Mouse (Mus musculus) cerebellum, adult 2 months (tissue): ENCODE measurements around the gene Ccdc124. TPM values are rescaled to one million over a fixed set of nuclear protein-coding genes. Genes with fewer than 3 reads are reported as not detected.

Experiments
- DNase-seq, 2 experiments: peaks; one replicate each; pipeline ENCODE4 v3.0.0; 2021
- H3K27ac ChIP-seq: fragments of 200-500 bp; 2 replicates; pipeline ENCODE4 v1.5.1; 2012; ENCODE audit warnings: low read length, control low read depth, inconsistent platforms; ENCODE audit not compliant: insufficient read depth
- H3K27me3 ChIP-seq: fragments of 200-500 bp; 2 replicates; pipeline ENCODE4 v1.6.1; 2012; ENCODE audit warnings: inconsistent platforms, mild to moderate bottlenecking, low read length, moderate library complexity; ENCODE audit not compliant: control insufficient read depth, insufficient read depth
- H3K4me1 ChIP-seq: fragments of 200-500 bp; 2 replicates; pipeline ENCODE4 v1.6.1; 2011; ENCODE audit warnings: low read length; ENCODE audit not compliant: control insufficient read depth, insufficient read depth
- H3K4me3 ChIP-seq: fragments of 200-500 bp; replicated peaks from 2 replicates; pipeline ENCODE3; 2011; ENCODE audit warnings: mild to moderate bottlenecking, low read depth, low read length, control low read depth; ENCODE audit not compliant: insufficient read depth
- CTCF ChIP-seq: fragments of 200-500 bp; IDR thresholded peaks from 2 replicates; pipeline ENCODE4 v1.5.1; 2011; ENCODE audit warnings: low read depth, mild to moderate bottlenecking, control low read depth, low read length, moderate library complexity, borderline replicate concordance; ENCODE audit not compliant: insufficient read depth
- POLR2A ChIP-seq: fragments of 200-500 bp; IDR thresholded peaks from 2 replicates; pipeline ENCODE4 v1.6.1; 2011; ENCODE audit warnings: low read length, control low read depth, borderline replicate concordance; ENCODE audit not compliant: insufficient read depth
- WGBS: fragments of 180-500 bp; shearing (Covaris S2); methylation state at CpG from one replicate; pipeline ENCODE4 v1.1.7; 2018; 5-methylcytosine and 5-hydroxymethylcytosine counted together
- polyA plus RNA-seq: library from polyadenylated mRNA; depleted of rRNA; stranded (reverse); fragments of >200 nt; gene quantifications from 2 replicates; pipeline ENCODE4 v1.2.3, GENCODE M21; 2012; rRNA removed

The Ccdc124 gene
- polyA plus RNA-seq, result 123 and 145 TPM in 2 replicates

GRCm38 (mm10) chr8:70873364-70873985 lies at the start of gene Ccdc124:
Ccdc124 (minus strand) TSS chr8:70873935.
- Histone ChIP-seq H3K4me1 (peaks cover 6% of the 10 kb centered on the region; the same call in 1 of the 2 replicates), H3K4me3 (peak within 1 kb of the TSS; percentile 71), H3K27me3 (no peaks in the 10 kb centered on the region), H3K27ac (peak within 1 kb of the TSS; percentile 89)
- TF ChIP-seq CTCF, result peak; percentile 92
- peak; percentile 79 for TF ChIP-seq POLR2A
- WGBS, result 1% methylated on average over 46 of the region's 46 CpGs
- peak; percentile 95 to 96 for DNase-seq

- H3K4me1 ChIP-seq, result 0 out of 2 replicates have a peak, but pooled peaks cover 8% of the 10 kb centered on the region
- no peaks in the 10 kb centered on the region for H3K27me3 ChIP-seq
- no peak overlapping the region for H3K27ac ChIP-seq
- H3K4me3 ChIP-seq, result no peak overlapping the region
- 59% methylated on average over 9 of the region's 9 CpGs for WGBS
- TF ChIP-seq POLR2A (no peak), CTCF (no peak)
- DNase-seq, result no peak
Observed at GRCm38 (mm10) chr8:70920049-70920922, 46.6 kb upstream of the Ccdc124 start.

- Histone ChIP-seq H3K27ac (no peak overlapping the region), H3K4me3 (no peak overlapping the region), H3K27me3 (no peaks in the 10 kb centered on the region), H3K4me1 (peaks cover 14% of the 10 kb centered on the region; the same call in 1 of the 2 replicates)
- DNase-seq, result no peak
- 76% methylated on average over 17 of the region's 17 CpGs for WGBS
- TF ChIP-seq CTCF, result no peak
- TF ChIP-seq POLR2A, result no peak
Observed at GRCm38 (mm10) chr8:70914704-70915103, 41.0 kb upstream of the Ccdc124 start.

GRCm38 (mm10) chr8:70913523-70913922 lies 39.8 kb upstream of the Ccdc124 start:
- 72% methylated on average over 26 of the region's 26 CpGs for WGBS

GRCm38 (mm10) chr8:70912955-70913354 lies 39.2 kb upstream of the Ccdc124 start:
- H3K27ac ChIP-seq, result no peak overlapping the region
- H3K4me1 ChIP-seq, result peaks cover 14% of the 10 kb centered on the region; the same call in 1 of the 2 replicates
- no peaks in the 10 kb centered on the region for H3K27me3 ChIP-seq
- no peak overlapping the region for H3K4me3 ChIP-seq
- WGBS, result 87% methylated on average over 30 of the region's 30 CpGs
- DNase-seq, result no peak
- no peak for TF ChIP-seq CTCF
- TF ChIP-seq POLR2A, result no peak

More at GRCm38 (mm10) chr8:70913523-70913922, 39.8 kb upstream of the Ccdc124 start:
- Histone ChIP-seq H3K27ac (no peak overlapping the region), H3K4me3 (no peak overlapping the region), H3K27me3 (no peaks in the 10 kb centered on the region), H3K4me1 (peaks cover 14% of the 10 kb centered on the region; the same call in 1 of the 2 replicates)
- DNase-seq, result no peak
- TF ChIP-seq POLR2A (no peak), CTCF (no peak)

GRCm38 (mm10) chr8:70911596-70911995 lies 37.9 kb upstream of the Ccdc124 start:
- H3K4me3 ChIP-seq, result no peak overlapping the region
- no peaks in the 10 kb centered on the region for H3K27me3 ChIP-seq
- 68% methylated on average over 5 of the region's 5 CpGs for WGBS
- TF ChIP-seq CTCF (0 out of 2 replicates have a peak, but pooled peaks have one; percentile 12), POLR2A (no peak)
- no peak for DNase-seq
- H3K27ac ChIP-seq, result no peak overlapping the region
- peaks cover 20% of the 10 kb centered on the region; the same call in 1 of the 2 replicates for H3K4me1 ChIP-seq

- WGBS, result 92% methylated on average over 2 of the region's 2 CpGs
- H3K4me1 ChIP-seq, result peaks cover 8% of the 10 kb centered on the region; the same call in 1 of the 2 replicates
- H3K27ac ChIP-seq, result no peak overlapping the region
- H3K27me3 ChIP-seq, result no peaks in the 10 kb centered on the region
- TF ChIP-seq CTCF, result no peak
- no peak for TF ChIP-seq POLR2A
- H3K4me3 ChIP-seq, result no peak overlapping the region
- no peak for DNase-seq
Observed at GRCm38 (mm10) chr8:70907518-70907917, 33.8 kb upstream of the Ccdc124 start.
